Mouse (Mus musculus) thymus, postnatal 0 days (tissue): ENCODE data around the gene Pcmt1. TPM values are rescaled to one million over a fixed set of nuclear protein-coding genes. Genes with fewer than 3 reads are reported as not detected.
A peak's percentile ranks its signal among the peaks of the same experiment; 100 is the strongest.
"Not testable (repeated sequence)": the region's sequence is repeated elsewhere in the genome, so short reads cannot be mapped to it uniquely, and the experiment has no call there.

Source experiments
- DNase-seq: peaks from one replicate; pipeline ENCODE4 v3.0.0-alpha.2; 2015; ENCODE audit warnings: low spot score
- polyA plus RNA-seq: library from polyadenylated mRNA; unstranded; fragments of >200 nt; fragmentation: Nextera tagmentation; extraction: Ambion mirVana; gene quantifications from 2 replicates; pipeline ENCODE4 v1.2.1, GENCODE M21; 2015

Gene Pcmt1
- polyA plus RNA-seq, 1 experiment from 2014 or later = 140 TPM

GRCm38 (mm10) chr10:7645911-7646310 lies 35.0 kb downstream of the Pcmt1 start:
- no peak for DNase-seq

GRCm38 (mm10) chr10:7640366-7640765 lies 40.6 kb downstream of the Pcmt1 start:
- no peak for DNase-seq

DNA sequence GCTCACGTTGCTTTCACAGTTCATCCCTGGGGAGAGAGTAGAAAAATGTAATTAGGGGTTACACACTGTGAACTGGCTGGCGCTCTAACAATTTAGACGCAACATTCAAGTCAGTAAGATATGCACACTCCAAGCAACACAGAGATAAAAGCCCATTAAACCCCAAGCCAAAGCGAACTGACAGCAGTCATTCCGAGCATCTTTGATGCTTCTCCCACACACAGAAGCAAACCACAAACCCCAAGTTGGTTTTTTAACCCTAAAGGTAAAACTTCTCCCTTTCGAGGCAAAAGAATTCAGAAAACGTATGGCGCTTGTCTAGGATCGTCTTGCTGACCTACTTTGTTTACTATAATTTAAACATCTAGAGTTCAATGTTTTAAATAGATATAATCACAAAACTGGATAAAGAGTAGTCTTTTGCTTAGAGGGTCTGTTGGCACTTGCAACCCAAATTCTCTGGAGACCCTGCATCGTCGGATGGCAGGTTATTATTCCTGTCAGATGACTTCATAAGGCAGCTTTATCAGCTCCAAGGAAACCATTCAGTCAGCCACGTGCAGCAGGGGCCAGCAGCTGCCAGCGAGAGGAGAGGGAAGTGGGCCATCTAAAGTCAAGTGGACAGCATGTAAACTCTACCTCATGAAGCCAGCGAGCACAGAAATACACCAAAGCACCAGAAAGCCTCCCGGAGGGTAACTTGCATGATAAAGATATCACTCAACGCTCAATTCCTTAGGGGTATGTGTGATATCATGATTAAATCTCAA lies 49.8 kb downstream of the Pcmt1 start:
- peak; percentile 53 for DNase-seq

GRCm38 (mm10) chr10:7630286-7630685 lies 50.6 kb downstream of the Pcmt1 start:
- DNase-seq = peak; percentile 9

DNA sequence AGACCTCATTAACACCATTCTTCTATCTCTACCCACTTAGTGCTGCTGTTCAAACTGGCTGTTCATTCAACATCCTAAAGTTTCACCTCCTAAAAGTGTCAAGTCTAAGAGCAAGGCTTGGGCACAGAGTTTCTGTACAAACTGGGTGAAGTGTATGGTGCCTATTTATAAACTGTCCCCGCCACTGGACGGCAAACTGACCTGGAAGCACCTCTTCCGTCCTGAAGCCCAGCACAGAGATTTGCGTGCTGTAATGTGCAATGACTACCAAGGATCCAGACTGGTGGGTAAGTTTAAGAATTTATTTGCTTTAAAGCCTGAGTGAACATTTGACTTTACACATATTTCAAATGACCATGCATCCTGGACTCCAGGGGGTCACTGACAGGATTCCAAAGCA lies 51.8 kb downstream of the Pcmt1 start:
- no peak for DNase-seq

GRCm38 (mm10) chr10:7623861-7624518 lies 56.9 kb downstream of the Pcmt1 start:
- DNase-seq = no peak

DNA sequence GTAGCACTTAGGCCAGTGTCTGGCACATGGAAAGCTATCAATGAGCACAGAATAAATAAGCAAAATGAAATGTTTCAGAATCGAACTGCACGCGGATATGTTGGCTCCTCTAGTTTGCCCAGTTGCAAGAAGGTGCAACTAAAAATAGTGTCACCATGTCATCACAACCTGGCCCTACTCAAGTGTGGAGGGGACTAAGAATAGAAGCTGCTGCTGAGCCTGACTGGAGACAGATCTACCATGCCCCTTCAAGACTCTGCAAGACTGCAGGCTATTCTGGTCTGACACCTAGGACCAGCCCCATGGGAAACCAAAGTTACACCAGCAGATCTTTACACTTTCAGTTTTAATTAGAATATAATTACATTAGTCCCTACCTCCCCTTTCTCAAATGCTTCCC lies 58.6 kb downstream of the Pcmt1 start:
- DNase-seq = no peak

DNA sequence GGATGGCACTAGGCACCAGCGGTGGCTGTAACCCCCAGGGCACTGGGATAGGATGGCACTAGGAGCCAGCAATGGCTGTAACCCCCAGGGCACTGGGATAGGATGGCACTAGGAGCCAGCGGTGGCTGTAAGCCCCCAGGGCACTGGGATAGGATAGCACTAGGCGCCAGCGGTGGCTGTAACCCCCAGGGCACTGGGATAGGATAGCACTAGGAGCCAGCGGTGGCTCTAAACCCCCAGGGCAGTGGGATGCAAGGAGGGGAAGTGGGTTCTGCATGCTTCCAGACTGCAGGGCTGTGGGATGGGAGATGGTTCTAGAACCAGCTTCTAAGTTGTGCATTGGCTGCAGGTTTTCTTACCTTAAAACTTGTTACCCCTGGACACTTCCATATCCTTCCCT lies 60.2 kb downstream of the Pcmt1 start:
- no peak for DNase-seq

DNA sequence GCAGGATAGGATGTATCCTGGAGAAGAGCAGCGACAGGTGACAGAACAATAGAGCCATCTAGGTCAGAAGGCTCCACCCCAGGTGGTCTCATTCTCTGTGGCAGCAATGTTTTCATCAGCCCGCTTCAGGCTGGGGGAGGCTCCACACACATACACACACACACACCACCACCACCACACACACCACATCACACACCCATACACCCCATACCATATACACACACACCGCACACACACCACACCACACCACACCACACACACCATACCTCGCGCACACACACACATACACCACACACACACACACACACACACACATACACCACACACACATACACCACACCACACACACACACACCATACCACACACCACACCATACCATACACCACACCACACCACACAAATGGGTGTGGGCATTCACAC lies 61.1 kb downstream of the Pcmt1 start:
- no peak for DNase-seq

- not testable (repeated sequence) for DNase-seq
Observed at GRCm38 (mm10) chr10:7617556-7617955, 63.4 kb downstream of the Pcmt1 start.

DNA sequence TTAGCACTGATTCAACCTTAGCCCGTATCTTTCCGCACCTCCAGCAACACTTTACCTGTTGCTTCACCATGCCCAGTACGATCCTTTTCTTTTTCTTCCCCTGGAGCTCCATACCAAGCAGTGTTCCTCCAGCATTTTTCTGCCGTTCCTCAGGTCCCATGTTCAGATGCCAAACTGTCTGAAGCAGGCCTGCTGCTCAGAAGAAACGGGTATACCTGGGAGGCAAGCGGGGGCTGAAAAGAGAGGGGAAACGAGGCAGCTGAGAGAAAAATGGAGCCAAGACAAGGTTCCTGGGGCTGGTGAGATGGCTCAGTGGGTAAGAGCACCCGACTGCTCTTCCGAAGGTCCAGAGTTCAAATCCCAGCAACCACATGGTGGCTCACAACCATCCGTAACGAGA lies 63.8 kb downstream of the Pcmt1 start:
- DNase-seq = not testable (repeated sequence)

GRCm38 (mm10) chr10:7614834-7615233 lies 66.1 kb downstream of the Pcmt1 start:
- no peak for DNase-seq

- DNase-seq = not testable (repeated sequence)
Observed at GRCm38 (mm10) chr10:7612210-7612609, 68.7 kb downstream of the Pcmt1 start.

GRCm38 (mm10) chr10:7611647-7612046 lies 69.3 kb downstream of the Pcmt1 start:
- no peak for DNase-seq

DNA sequence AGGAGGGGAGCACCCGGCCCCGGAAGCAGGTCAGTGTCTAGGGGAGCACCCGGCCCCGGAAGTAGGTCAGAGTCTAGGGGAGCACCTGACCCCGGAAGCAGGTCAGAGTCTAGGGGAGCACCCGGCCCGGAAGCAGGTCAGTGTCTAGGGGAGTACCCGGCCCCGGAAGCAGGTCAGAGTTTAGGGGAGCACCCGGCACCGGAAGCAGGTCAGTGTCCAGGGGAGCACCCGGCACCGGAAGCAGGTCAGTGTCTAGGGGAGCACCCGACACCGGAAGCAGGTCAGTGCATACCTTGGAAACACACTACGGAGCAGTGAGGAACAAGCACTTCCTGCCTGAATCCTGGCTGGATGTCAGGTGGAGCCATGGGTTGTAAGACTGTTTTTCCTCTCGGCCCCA lies 72.3 kb downstream of the Pcmt1 start:
- DNase-seq = no peak

- no peak for DNase-seq
Observed at GRCm38 (mm10) chr10:7606437-7606836, 74.5 kb downstream of the Pcmt1 start.

DNA sequence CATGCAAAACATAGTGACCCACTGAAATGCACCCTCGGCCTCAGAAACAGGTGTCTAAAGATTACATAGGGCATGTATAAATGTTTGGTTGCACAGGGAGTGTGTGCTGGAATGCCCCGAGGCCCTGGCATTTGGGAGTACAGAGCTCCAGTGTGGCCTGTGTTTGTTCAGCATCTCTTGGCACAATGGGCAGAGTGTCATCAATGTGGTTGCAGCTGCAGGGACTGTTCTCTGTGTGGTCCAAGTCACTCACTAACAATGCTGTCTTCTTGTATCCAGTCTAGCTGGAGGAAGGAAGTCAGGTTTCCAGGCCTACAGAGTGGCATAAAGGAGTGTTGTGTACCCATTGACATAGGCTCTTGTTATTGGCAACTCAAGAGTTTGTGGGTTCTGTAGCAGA lies 75.8 kb downstream of the Pcmt1 start:
- DNase-seq = no peak

- DNase-seq = peak; percentile 70
Observed at GRCm38 (mm10) chr10:7600647-7601046, 80.3 kb downstream of the Pcmt1 start.

DNA sequence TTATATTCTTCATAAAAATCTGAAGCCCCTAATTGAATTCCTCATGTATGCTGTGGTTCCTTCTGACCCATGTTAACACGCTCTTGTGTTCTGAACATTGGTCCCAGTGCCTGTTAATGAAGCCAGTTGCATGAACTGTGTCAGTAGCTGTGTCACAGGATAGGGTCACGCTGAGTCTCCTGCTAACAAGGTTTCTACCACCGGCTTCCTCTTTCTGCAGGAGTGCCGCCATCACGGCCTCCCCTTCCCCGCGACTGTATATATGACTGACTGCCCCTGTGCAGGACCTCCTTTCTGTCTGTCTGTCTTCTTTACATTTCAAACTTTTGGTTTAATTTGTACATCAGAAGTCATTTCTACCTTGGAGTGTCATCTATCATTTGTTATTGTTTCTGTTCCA lies 82.8 kb downstream of the Pcmt1 start:
- no peak for DNase-seq

DNA sequence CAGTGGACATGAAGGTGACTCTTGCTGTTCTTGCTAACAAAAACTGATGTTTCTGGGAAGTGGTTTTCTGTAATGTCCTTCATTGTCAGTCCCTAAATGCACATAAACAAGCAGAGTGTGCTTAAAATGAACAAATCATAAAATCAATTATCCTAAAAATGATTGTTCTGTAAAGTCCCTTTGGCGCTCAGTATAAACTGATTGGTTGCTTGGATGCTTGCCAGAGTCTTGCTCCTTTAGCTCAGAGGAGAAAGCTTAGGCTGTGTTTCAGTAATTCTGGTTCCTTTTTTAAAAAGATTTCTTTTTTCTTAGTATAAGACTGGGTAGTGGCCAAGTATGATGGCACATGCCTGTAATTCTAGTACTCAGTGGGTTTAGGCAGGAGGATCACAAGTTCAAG lies 84.7 kb downstream of the Pcmt1 start:
- no peak for DNase-seq

- no peak for DNase-seq
Observed at GRCm38 (mm10) chr10:7594797-7595196, 86.1 kb downstream of the Pcmt1 start.

DNA sequence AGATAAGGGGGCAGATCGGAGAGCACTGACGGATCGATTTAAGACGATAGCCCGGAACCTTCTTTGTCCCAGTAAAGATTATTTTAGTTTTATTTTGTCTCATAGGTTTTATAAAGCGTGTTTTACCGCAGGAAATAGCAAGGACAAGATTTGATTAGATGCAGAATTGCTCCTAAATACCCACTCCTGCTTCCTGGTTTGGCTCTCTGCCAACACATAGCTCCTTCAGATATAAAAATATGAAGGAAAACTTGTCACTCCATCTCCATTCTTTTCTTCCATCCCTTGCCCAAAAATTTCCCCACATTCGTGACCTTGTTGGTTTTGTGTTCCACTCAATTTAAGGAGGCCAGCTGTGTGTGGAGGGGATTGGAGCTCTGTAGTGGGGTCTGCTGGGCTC lies 90.1 kb downstream of the Pcmt1 start:
- no peak for DNase-seq

DNA sequence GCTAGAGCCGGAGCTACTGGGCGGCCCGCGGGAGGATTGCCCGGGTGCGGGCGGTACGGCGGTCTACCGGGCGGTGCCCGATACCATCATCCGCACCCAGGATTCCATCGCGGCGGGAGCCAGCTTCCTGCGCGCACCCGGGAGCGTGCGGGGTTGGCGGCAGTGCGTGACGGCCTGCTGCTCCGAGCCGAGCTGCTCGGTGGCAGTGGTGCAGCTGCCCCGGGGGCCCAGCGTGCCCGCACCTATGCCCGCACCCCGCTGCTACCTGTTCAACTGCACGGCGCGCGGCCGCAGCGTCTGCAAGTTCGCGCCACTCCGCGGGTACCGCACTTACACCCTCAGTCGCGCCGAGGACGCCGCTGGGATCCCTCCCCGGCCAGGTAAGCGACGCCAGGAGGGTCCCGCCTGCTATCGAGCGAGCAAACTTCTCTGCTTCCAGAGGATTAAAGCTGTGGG lies 90.7 kb downstream of the Pcmt1 start:
- peak; percentile 4 for DNase-seq
